Mouse (Mus musculus) embryonic facial prominence, embryonic 13.5 days (tissue): ENCODE measurements around the gene Apoc3. TPM values are rescaled to one million over a fixed set of nuclear protein-coding genes. Genes with fewer than 3 reads are reported as not detected.

Source experiments
- ATAC-seq: fragments of 200-750 bp; cut with Nextera tagmentation; 2 replicates; pipeline ENCODE4 v1.8.0; 2017; ENCODE audit warnings: low read depth; ENCODE audit not compliant: insufficient number of reproducible peaks, insufficient read depth, low FRiP score, low TSS enrichment
- H3K27ac ChIP-seq: fragments of 300-500 bp; sonication (generic); 2 replicates; pipeline ENCODE4 v1.5.1; 2015; ENCODE audit warnings: moderate library complexity, mild to moderate bottlenecking, inconsistent platforms
- H3K27me3 ChIP-seq: fragments of 300-500 bp; sonication (generic); 2 replicates; pipeline ENCODE4 v1.6.1; 2015; ENCODE audit warnings: mild to moderate bottlenecking, inconsistent platforms
- H3K36me3 ChIP-seq: fragments of 300-500 bp; sonication (generic); 2 replicates; pipeline ENCODE4 v1.6.1; 2015; ENCODE audit warnings: mild to moderate bottlenecking, inconsistent platforms
- H3K4me1 ChIP-seq: fragments of 300-500 bp; sonication (generic); 2 replicates; pipeline ENCODE4 v1.6.1; 2015; ENCODE audit warnings: inconsistent platforms
- H3K4me2 ChIP-seq: fragments of 300-500 bp; sonication (generic); 2 replicates; pipeline ENCODE4 v1.6.1; 2015; ENCODE audit warnings: moderate library complexity, mild to moderate bottlenecking, inconsistent platforms
- H3K4me3 ChIP-seq: fragments of 300-500 bp; sonication (generic); 2 replicates; pipeline ENCODE4 v1.5.1; 2015; ENCODE audit warnings: mild to moderate bottlenecking, inconsistent platforms
- H3K9ac ChIP-seq: fragments of 300-500 bp; sonication (generic); 2 replicates; pipeline ENCODE4 v1.6.1; 2015; ENCODE audit warnings: mild to moderate bottlenecking, inconsistent platforms
- H3K9me3 ChIP-seq: fragments of 300-500 bp; sonication (generic); 2 replicates; pipeline ENCODE4 v1.6.1; 2016; ENCODE audit warnings: inconsistent platforms
- WGBS: fragments of 180-500 bp; shearing (Covaris S2); methylation state at CpG from one replicate; pipeline ENCODE4 v1.1.7; 2015; ENCODE audit warnings: mixed read lengths; 5-methylcytosine and 5-hydroxymethylcytosine counted together
- polyA plus RNA-seq: library from polyadenylated mRNA; unstranded; fragments of >200 nt; fragmentation: Nextera tagmentation; extraction: Ambion mirVana; gene quantifications from 2 replicates; pipeline ENCODE4 v1.2.1, GENCODE M21; 2015

The Apoc3 gene
- polyA plus RNA-seq, 1 experiment from 2014 or later: not detected

DNA sequence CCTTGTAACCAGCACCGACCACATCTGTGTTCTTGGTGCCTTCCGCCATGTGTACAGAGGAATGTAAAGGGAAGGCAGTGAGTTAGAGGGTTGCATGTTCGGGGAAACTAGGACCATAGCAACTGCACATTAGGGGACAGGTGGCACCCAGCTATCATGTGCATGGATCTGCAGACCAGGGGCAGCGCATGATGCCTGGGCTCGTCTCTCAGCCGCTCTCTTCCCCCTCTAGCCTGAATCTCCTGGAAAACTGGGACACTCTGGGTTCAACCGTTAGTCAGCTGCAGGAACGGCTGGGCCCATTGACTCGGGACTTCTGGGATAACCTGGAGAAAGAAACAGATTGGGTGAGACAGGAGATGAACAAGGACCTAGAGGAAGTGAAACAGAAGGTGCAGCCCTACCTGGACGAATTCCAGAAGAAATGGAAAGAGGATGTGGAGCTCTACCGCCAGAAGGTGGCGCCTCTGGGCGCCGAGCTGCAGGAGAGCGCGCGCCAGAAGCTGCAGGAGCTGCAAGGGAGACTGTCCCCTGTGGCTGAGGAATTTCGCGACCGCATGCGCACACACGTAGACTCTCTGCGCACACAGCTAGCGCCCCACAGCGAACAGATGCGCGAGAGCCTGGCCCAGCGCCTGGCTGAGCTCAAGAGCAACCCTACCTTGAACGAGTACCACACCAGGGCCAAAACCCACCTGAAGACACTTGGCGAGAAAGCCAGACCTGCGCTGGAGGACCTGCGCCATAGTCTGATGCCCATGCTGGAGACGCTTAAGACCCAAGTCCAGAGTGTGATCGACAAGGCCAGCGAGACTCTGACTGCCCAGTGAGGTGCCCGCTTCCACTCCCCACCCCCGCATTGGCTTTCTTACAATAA lies 5.6 kb downstream of the Apoc3 start:
- Histone ChIP-seq H3K4me2 (peak overlapping the region; percentile 89), H3K9me3 (no peaks in the 10 kb centered on the region), H3K27me3 (peaks cover 11% of the 10 kb centered on the region), H3K27ac (no peak overlapping the region), H3K4me1 (peaks cover 12% of the 10 kb centered on the region), H3K9ac (peak overlapping the region; percentile 77), H3K36me3 (no peaks in the 10 kb centered on the region), H3K4me3 (peak overlapping the region; percentile 55)
- 15% methylated on average over 37 of the region's 37 CpGs for WGBS
- ATAC-seq: peak; percentile 87

DNA sequence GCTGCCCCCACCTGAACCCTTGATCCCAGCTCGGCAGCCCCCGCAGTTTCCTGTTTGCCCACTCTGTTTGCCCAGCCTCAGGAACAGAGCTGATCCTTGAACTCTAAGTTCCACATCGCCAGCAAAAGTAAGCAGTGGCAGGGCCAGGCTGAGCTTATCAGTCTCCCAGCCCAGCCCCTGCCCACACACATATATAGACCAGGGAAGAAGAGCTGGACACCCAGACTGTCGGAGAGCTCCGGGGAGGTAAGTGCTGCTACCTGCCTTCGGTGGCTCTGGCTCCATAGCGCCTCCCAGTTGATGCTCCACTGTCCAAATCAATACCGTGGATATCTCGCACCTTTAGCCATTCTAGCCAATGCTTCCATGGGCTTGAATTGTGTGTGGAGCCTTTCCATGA lies 6.9 kb downstream of the Apoc3 start, which contains the start of gene Apoa1:
TSS of gene Apoa1 (plus strand) at position 90 of the 400 bp plus-strand sequence.
- H3K4me3 ChIP-seq: no peak within 1 kb of the TSS
- H3K9ac ChIP-seq: no peak within 1 kb of the TSS
- no peak within 1 kb of the TSS for H3K27ac ChIP-seq
- H3K4me1 ChIP-seq: peaks cover 12% of the 10 kb centered on the region
- ATAC-seq: no peak
- no peaks in the 10 kb centered on the region for H3K9me3 ChIP-seq
- H3K4me2 ChIP-seq: no peak within 1 kb of the TSS
- H3K27me3 ChIP-seq: peaks cover 11% of the 10 kb centered on the region
- whole genome bisulfite sequencing: 70% methylated on average over 9 of the region's 9 CpGs
- peaks cover 2% of the 10 kb centered on the region; the same call in 1 of the 2 replicates for H3K36me3 ChIP-seq

DNA sequence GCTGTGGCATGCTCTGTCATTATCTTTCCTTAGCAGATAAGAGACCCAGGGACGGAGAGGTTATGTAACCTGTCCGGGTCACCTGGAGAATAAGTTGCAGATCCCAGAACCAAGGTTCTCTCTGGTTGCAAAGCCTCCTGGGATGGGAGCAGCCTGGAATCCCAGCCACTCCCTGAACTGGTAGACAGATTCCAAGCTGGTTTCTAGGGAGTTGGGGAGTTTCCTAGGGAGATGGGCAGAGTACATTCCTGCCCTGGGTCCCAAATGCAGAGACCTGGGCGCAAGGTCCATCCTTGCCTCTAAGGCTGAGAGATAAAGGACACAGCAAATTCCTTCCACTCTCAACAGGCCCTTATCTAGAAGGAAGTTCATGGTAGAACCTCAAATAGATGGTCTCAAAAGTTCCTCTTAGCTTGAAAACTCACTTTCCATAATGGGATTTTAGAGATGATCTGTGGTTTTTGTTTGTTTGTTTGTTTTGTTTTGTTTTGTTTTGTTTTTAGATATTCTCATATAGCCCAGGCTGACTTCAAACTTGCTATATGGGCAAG lies 8.3 kb downstream of the Apoc3 start:
- Histone ChIP-seq H3K9ac (no peak overlapping the region), H3K4me3 (no peak overlapping the region), H3K36me3 (peaks cover 14% of the 10 kb centered on the region), H3K4me2 (no peak overlapping the region), H3K27me3 (peaks cover 11% of the 10 kb centered on the region), H3K9me3 (no peaks in the 10 kb centered on the region), H3K27ac (no peak overlapping the region), H3K4me1 (peaks cover 12% of the 10 kb centered on the region)
- no peak for ATAC-seq
- WGBS: 86% methylated on average over 3 of the region's 3 CpGs

DNA sequence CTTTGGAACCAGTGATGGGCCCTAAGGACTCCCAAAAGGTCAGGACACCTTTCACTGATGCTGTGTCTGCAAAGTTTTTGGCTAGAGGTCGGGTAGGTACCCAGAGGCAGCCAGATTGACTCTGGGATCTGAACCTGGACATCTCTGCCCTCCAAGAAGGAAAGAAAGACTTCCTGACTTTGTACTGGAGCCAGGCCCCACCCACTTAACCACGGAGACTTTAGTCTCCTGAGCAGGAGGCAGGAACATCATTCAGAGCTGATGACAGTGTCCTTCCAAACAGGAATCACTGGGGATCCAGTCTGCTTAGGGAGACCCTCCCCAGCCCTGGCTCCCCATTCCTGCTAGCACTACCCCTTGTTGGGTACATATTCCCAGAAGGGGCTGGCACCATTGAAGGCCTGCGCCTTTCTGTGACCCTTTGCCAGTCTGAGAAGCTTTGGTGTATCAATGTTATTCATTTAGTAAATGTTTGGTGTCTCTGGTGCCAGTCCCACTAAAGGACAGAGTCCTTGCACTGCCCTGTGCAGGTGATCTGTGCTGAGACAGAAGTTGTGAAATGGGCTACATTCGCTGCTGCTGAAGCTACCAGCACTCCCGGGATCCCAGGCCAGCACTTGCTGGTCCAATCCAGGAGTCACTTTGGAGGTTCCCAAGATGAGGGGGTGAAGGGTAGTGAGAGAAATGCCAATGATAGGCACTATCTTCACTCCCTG lies 10.3 kb downstream of the Apoc3 start:
- 62% methylated on average over 5 of the region's 5 CpGs for WGBS
- Histone ChIP-seq H3K9me3 (no peaks in the 10 kb centered on the region), H3K4me3 (no peak overlapping the region), H3K9ac (no peak overlapping the region), H3K27ac (no peak overlapping the region), H3K4me2 (no peak overlapping the region), H3K27me3 (peaks cover 11% of the 10 kb centered on the region), H3K36me3 (peaks cover 35% of the 10 kb centered on the region), H3K4me1 (peaks cover 6% of the 10 kb centered on the region; the same call in 1 of the 2 replicates)
- no peak for ATAC-seq

DNA sequence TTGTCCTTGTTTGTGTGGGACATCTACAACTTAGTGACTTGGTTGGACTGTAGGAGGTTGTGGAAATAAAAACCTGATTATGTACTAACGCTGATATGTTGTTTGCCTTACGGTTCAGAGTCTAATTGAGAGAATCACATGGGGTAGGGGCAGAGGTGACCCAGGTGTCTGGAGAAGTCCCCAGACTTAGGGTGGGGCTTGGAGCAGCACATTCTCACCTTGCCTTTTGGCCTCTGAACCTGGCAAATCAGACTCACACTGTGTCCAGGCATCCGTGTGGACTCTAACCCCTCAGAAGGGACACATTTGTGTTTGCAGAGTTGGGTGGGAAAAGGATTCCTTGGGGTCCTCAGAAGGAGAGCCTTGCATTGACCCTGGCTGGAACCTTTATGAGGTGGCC lies 11.3 kb downstream of the Apoc3 start:
- H3K27ac ChIP-seq: no peak overlapping the region
- no peak overlapping the region for H3K4me2 ChIP-seq
- H3K36me3 ChIP-seq: peaks cover 45% of the 10 kb centered on the region
- no peak for ATAC-seq
- no peak overlapping the region for H3K9ac ChIP-seq
- peaks cover 9% of the 10 kb centered on the region for H3K27me3 ChIP-seq
- no peaks in the 10 kb centered on the region for H3K4me1 ChIP-seq
- no peaks in the 10 kb centered on the region for H3K9me3 ChIP-seq
- 86% methylated on average over 3 of the region's 3 CpGs for WGBS
- no peak overlapping the region for H3K4me3 ChIP-seq

DNA sequence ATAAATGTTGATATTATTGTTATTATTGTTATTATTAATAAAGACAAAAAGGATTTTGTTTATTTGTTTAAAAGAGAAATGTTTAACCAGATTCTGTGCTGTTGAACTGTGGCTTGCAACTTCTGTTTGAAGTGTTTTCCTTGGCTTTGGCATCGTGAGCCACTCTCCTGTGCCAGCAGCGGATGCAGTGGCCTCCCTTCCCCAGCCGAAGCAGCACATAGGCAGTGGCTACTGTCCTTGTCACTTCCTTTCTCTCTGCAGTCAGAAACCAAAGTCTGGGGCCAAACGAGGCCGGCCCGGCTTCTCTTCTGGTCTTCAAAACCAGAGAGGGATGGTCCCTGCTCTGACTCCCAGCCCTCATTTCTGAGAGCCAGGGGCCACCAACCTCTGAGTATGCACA lies 12.3 kb downstream of the Apoc3 start:
- 85% methylated on average over 6 of the region's 6 CpGs for WGBS
- no peaks in the 10 kb centered on the region for H3K4me1 ChIP-seq
- ATAC-seq: no peak
- no peaks in the 10 kb centered on the region for H3K27me3 ChIP-seq
- H3K36me3 ChIP-seq: peaks cover 50% of the 10 kb centered on the region
- no peak overlapping the region for H3K4me3 ChIP-seq
- H3K9ac ChIP-seq: no peak overlapping the region
- H3K27ac ChIP-seq: no peak overlapping the region
- no peak overlapping the region for H3K4me2 ChIP-seq
- no peaks in the 10 kb centered on the region for H3K9me3 ChIP-seq

DNA sequence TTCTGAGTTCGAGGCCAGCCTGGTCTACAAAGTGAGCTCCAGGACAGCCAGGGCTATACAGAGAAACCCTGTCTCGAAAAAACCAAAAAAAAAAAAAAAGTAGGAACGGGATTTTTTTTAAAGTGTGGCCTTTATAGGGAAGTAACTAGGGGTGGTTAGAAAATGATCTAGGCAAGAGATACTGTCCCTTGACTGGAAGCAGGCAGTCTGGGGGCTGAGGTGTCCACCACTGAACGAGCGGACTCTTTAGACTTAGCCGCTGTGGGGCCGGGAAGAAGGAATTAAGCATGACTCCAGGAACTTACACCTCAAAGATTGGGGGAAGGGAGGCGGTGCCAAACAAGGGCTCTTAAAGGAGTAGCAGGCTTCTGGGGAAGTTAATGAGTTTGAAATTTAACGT lies 17.3 kb downstream of the Apoc3 start:
- no peak overlapping the region for H3K9ac ChIP-seq
- no peaks in the 10 kb centered on the region for H3K27me3 ChIP-seq
- H3K4me2 ChIP-seq: no peak overlapping the region
- no peak overlapping the region for H3K27ac ChIP-seq
- ATAC-seq: no peak
- H3K4me3 ChIP-seq: no peak overlapping the region
- H3K9me3 ChIP-seq: no peaks in the 10 kb centered on the region
- no peaks in the 10 kb centered on the region for H3K4me1 ChIP-seq
- peaks cover 61% of the 10 kb centered on the region for H3K36me3 ChIP-seq
- WGBS: 77% methylated on average over 9 of the region's 9 CpGs

DNA sequence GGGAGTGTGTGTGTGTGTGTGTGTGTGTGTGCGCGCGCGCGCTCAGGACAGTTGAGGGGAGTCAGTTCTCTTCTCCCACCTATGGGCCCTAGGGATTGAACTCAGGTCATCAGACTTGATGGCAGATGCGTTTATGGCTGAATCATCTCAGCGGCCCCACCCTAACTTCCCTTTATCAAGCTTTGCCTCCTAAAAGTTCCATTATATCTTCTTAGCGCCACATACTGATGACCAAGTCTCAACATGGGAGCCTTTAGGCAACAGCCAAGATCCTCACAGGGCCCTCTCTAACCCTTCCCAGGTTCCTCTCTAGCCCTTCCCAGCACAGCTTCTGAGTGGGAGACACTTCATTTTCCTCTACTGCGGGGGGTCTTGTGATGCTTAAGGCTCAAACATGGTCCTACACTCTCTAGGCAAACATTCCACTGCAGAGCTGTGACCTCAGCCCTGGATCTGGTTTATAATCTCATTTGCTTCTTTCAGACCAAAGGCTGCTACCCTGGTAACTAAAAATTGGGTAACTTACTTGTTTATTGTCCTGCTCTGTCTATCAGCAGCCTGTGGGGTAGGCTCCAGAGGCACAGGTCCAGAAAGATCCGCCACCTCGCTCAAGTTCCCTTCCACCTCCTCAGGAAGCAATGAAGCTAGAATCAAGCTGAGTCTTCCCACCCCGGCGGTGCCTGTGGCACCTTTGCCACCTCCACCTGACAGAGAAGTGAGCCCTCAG lies 18.5 kb downstream of the Apoc3 start:
- Histone ChIP-seq H3K9me3 (no peaks in the 10 kb centered on the region), H3K4me2 (no peak overlapping the region), H3K27me3 (no peaks in the 10 kb centered on the region), H3K4me3 (no peak overlapping the region), H3K36me3 (peaks cover 60% of the 10 kb centered on the region), H3K9ac (no peak overlapping the region), H3K27ac (no peak overlapping the region), H3K4me1 (no peaks in the 10 kb centered on the region)
- 95% methylated on average over 13 of the region's 13 CpGs for WGBS
- no peak for ATAC-seq

DNA sequence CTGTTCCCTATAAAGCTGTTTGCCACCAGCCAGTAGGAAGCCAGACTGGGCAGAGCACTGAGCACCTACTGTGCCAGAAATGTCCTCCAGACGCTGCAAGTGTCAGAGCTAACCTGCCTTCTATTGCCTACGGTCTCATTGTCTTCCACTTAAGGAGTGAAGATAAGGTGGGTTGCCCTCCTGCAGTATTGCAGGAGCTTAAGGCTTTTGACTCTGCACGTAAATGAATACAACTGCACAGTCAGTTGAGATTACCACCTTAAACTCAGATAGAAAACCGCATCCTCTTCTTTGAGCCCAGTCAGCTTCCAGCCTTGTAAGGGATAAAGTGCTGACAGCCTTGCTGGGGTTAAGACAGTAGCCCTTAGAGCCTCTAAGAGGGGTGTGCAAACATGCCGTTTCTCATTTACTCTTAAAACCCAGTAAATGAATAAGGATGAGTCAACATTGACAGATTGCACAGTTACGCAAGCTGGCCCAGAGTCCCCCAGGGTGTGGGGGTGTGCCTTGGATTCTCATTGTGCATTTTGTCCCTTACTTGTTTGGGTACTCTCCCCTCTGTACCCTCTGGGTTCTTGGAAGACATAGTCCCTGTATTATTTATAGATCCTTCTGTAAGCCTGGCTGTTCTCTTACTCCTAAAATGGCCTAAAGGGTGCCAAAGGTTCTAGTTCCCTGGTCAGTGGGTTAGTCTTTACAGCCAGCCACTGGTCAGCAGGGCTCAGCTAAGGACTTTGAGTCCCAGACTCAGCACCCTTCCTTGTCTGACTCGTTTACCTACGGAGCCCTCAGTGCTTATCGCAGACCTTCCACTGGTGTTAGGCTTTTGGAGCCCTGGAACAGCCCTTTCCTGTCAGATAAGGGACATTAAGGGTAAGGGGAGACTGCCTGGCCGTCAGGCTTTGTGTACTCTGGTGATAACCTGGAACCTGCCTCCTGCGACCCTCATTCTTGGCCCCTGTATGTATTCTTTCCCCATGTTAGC lies 19.8 kb downstream of the Apoc3 start:
- Histone ChIP-seq H3K4me3 (no peak overlapping the region), H3K4me2 (no peak overlapping the region), H3K9ac (no peak overlapping the region), H3K27ac (no peak overlapping the region), H3K9me3 (no peaks in the 10 kb centered on the region), H3K36me3 (peaks cover 59% of the 10 kb centered on the region), H3K4me1 (no peaks in the 10 kb centered on the region), H3K27me3 (no peaks in the 10 kb centered on the region)
- no peak for ATAC-seq
- WGBS: 84% methylated on average over 11 of the region's 11 CpGs

DNA sequence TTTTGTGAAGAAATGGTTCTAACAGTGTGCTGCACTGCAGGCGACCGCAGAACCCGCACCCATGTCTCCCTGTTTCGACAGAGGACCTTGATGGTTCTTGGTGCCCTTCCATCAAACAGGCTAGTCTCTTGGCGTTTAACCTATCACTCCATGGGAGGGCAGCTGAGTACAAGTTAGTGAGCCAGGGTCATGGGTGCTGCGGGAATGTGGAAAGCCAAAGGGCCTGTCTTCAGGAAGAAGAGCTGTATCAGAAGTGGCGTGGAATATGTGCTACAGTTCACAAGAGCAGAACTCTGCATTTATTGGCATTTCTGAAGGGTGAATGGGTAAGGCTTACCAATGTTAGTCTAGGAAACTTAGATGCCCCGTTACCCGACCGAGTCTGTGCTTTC lies 20.5 kb downstream of the Apoc3 start:
- WGBS: 91% methylated on average over 10 of the region's 10 CpGs
- H3K9me3 ChIP-seq: no peaks in the 10 kb centered on the region
- no peak overlapping the region for H3K27ac ChIP-seq
- H3K4me3 ChIP-seq: no peak overlapping the region
- ATAC-seq: no peak
- H3K4me2 ChIP-seq: no peak overlapping the region
- H3K27me3 ChIP-seq: no peaks in the 10 kb centered on the region
- no peaks in the 10 kb centered on the region for H3K4me1 ChIP-seq
- H3K9ac ChIP-seq: no peak overlapping the region
- H3K36me3 ChIP-seq: peaks cover 59% of the 10 kb centered on the region
